Mouse (Mus musculus) testis, adult 2 months (tissue): ENCODE data around the gene Cbwd1. TPM values are rescaled to one million over a fixed set of nuclear protein-coding genes. Genes with fewer than 3 reads are reported as not detected.
"Not testable (repeated sequence)": the region's sequence is repeated elsewhere in the genome, so short reads cannot be mapped to it uniquely, and the experiment has no call there.

Source experiments
- H3K27ac ChIP-seq: fragments of 200-500 bp; 2 replicates; pipeline ENCODE4 v1.5.1; 2012; ENCODE audit warnings: low read depth, low read length; ENCODE audit not compliant: control insufficient read depth, insufficient read depth
- H3K27me3 ChIP-seq: fragments of 200-500 bp; 2 replicates; pipeline ENCODE4 v1.6.1; 2012; ENCODE audit warnings: mild to moderate bottlenecking, low read length, moderate library complexity; ENCODE audit not compliant: control insufficient read depth, insufficient read depth
- H3K36me3 ChIP-seq: fragments of 200-500 bp; 2 replicates; pipeline ENCODE4 v1.6.1; 2012; ENCODE audit warnings: mild to moderate bottlenecking, low read length; ENCODE audit not compliant: control insufficient read depth, insufficient read depth
- H3K4me1 ChIP-seq: fragments of 200-500 bp; 2 replicates; pipeline ENCODE4 v1.6.1; 2012; ENCODE audit warnings: low read length; ENCODE audit not compliant: control insufficient read depth, insufficient read depth
- H3K4me3 ChIP-seq: fragments of 200-500 bp; 2 replicates; pipeline ENCODE4 v1.5.1; 2012; ENCODE audit warnings: low read depth, mild to moderate bottlenecking, low read length, moderate library complexity, mixed read lengths; ENCODE audit not compliant: control insufficient read depth
- CTCF ChIP-seq: fragments of 200-500 bp; IDR thresholded peaks from 2 replicates; pipeline ENCODE4 v1.5.1; 2012; ENCODE audit warnings: low read depth, mild to moderate bottlenecking, inconsistent platforms, low read length, moderate library complexity; ENCODE audit not compliant: control insufficient read depth, insufficient read depth, insufficient replicate concordance
- POLR2A ChIP-seq: fragments of 200-500 bp; IDR thresholded peaks from 2 replicates; pipeline ENCODE4 v1.6.1; 2012; ENCODE audit warnings: low read depth, mild to moderate bottlenecking, inconsistent platforms, low read length, moderate library complexity; ENCODE audit not compliant: control insufficient read depth
- polyA plus RNA-seq: library from polyadenylated mRNA; depleted of rRNA; stranded (reverse); fragments of >200 nt; gene quantifications from 2 replicates; pipeline ENCODE4 v1.2.3, GENCODE M21; 2012; rRNA removed

Gene Cbwd1
- polyA plus RNA-seq, 1 experiment = 10.8 TPM

GRCm38 (mm10) chr19:24885504-24885903 lies 75.9 kb downstream of the Cbwd1 start:
- Histone ChIP-seq H3K27me3 (no peaks in the 10 kb centered on the region), H3K27ac (no peak overlapping the region), H3K36me3 (no peaks in the 10 kb centered on the region), H3K4me1 (peaks cover 3% of the 10 kb centered on the region; the same call in 1 of the 2 replicates), H3K4me3 (no peak overlapping the region)
- TF ChIP-seq POLR2A = no peak
- TF ChIP-seq CTCF = peak; percentile 61; the same call in 1 of the 2 replicates

- Histone ChIP-seq H3K27me3 (no peaks in the 10 kb centered on the region), H3K27ac (no peak overlapping the region), H3K4me1 (no peaks in the 10 kb centered on the region), H3K4me3 (no peak overlapping the region), H3K36me3 (no peaks in the 10 kb centered on the region)
- TF ChIP-seq POLR2A (no peak), CTCF (no peak)
These were observed 80.2 kb downstream of the Cbwd1 start for GRCm38 (mm10) chr19:24881237-24881636.

GRCm38 (mm10) chr19:24875129-24875870 lies 86.1 kb downstream of the Cbwd1 start, which contains the start of gene Gm10053:
Gene Gm10053 (plus strand): TSS chr19:24875686.
- H3K27me3 ChIP-seq, H3K4me3 ChIP-seq, H3K4me1 ChIP-seq, H3K27ac ChIP-seq, H3K36me3 ChIP-seq: not testable (repeated sequence)

GRCm38 (mm10) chr19:24873873-24874272 lies 87.5 kb downstream of the Cbwd1 start:
- H3K4me3 ChIP-seq = no peak overlapping the region
- H3K27me3 ChIP-seq = no peaks in the 10 kb centered on the region
- peaks cover 3% of the 10 kb centered on the region; the same call in 1 of the 2 replicates for H3K4me1 ChIP-seq
- no peak overlapping the region for H3K27ac ChIP-seq
- no peaks in the 10 kb centered on the region for H3K36me3 ChIP-seq
- no peak for TF ChIP-seq POLR2A

GRCm38 (mm10) chr19:24871037-24871635 lies 90.3 kb downstream of the Cbwd1 start:
- Histone ChIP-seq H3K27me3 (no peaks in the 10 kb centered on the region), H3K4me1 (peaks cover 3% of the 10 kb centered on the region; the same call in 1 of the 2 replicates), H3K4me3 (peak overlapping the region; percentile 49), H3K27ac (no peak overlapping the region), H3K36me3 (no peaks in the 10 kb centered on the region)
- TF ChIP-seq POLR2A = no peak
- peak; percentile 98 for TF ChIP-seq CTCF

Other genes with a start within 250 kb of the Cbwd1 start
- gene Pgm5, start 99.8 kb downstream of the Cbwd1 start, polyA plus RNA-seq = 0.38 and 3.5 TPM in 2 replicates
- 10.2 and 14.2 TPM in 2 replicates for gene Gm10053, start 85.9 kb downstream of the Cbwd1 start, polyA plus RNA-seq
- not detected in 2 replicates for gene Foxd4, start 60.4 kb downstream of the Cbwd1 start, polyA plus RNA-seq
- 2.9 and 3.8 TPM in 2 replicates for gene Dock8, start 37.9 kb upstream of the Cbwd1 start, polyA plus RNA-seq